Mouse (Mus musculus) bone marrow macrophage, adult 2 months (primary cell): Measurements from ENCODE around the gene Synrg.

Source experiments
- CTCF ChIP-seq: IDR thresholded peaks from 2 replicates; pipeline ENCODE4 v1.5.1; 2012; ENCODE audit warnings: low read depth, mild to moderate bottlenecking, low read length, moderate library complexity
- POLR2A ChIP-seq: IDR thresholded peaks from 2 replicates; pipeline ENCODE4 v1.6.1; 2012; ENCODE audit warnings: mild to moderate bottlenecking, low read depth, low read length, borderline replicate concordance

DNA sequence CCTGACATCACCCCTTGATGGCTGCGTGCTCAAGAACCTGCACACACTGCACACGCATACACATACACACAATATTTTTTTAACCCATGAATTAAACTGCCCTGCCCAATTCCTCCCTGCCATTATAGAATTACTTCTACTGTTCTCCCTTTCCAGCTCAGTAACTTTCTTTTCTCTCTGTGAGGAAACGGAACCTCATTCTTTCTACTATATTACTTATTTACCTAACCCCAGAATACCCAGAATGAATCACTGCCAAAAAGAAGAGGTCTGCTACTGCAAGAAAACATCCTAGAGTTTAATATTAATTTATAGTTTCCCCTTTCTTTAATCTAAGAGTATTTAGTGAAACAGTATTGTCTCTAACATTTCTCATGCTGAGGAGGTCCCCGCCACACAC is 30.9 kb upstream of the Synrg start:
- TF ChIP-seq POLR2A (no peak), CTCF (no peak)
